In genomic region chr19:45748691-45749242, GRCm38 (mm10) we compare ENCODE assay signal across 8 mouse cellular contexts. TPM values are rescaled to one million over a fixed set of nuclear protein-coding genes. Genes with fewer than 3 reads are reported as not detected.
DNase-seq lines count a peak whose midpoint lies in the region; ATAC-seq and TF ChIP-seq lines count a peak whose summit lies in the region.

No protein-coding gene starts in this region.

- peak overlapping the region; percentile 0; the same call in 1 of the 2 replicates for H3K27ac ChIP-seq in heart, postnatal 0 days (ENCODE audit: low read depth)

- peak overlapping the region; percentile 75 for H3K4me3 ChIP-seq in heart, postnatal 0 days (ENCODE audit: low read depth, low read length)

- no peak for TF ChIP-seq CTCF in heart, postnatal 0 days (IDR thresholded peaks at IDR 0.05; ENCODE audit: low read depth)

- peak; percentile 24 to 27 for DNase-seq in cerebellum, postnatal 25 days
- no peak for DNase-seq in cerebellum, postnatal 4 days (ENCODE audit: low spot score in 2 of 2)
- peak; percentile 51 for DNase-seq in 3T3-L1 (ENCODE audit: low read depth, low spot score)
- peak; percentile 24 for DNase-seq in adipocyte (ENCODE audit: low spot score)
- no peak for DNase-seq in heart, postnatal 0 days (ENCODE audit: low spot score)
- DNase-seq in lung, postnatal 25 days (ENCODE audit: low spot score): peak; percentile 3
- DNase-seq in testis, postnatal 14 days (ENCODE audit: low spot score): peak; percentile 47
- no peak for DNase-seq in urinary bladder, postnatal 4 days (ENCODE audit: low spot score in 2 of 2)

- peaks cover 29% of the 10 kb centered on the region for H3K36me3 ChIP-seq in heart, postnatal 0 days (replicated peaks; ENCODE audit: control insufficient read depth, insufficient read depth, low read length)

- H3K4me2 ChIP-seq in heart, postnatal 0 days (ENCODE audit: low read depth, low read length): peak overlapping the region; percentile 99

- H3K27me3 ChIP-seq in heart, postnatal 0 days (ENCODE audit: control insufficient read depth, insufficient read depth, low read length): peaks cover 24% of the 10 kb centered on the region

- H3K9me3 ChIP-seq in heart, postnatal 0 days (replicated peaks; ENCODE audit: control insufficient read depth, low read length): no peaks in the 10 kb centered on the region

- TF ChIP-seq EP300 in heart, postnatal 0 days (IDR thresholded peaks at IDR 0.05; ENCODE audit: low read depth): no peak

- peak overlapping the region; percentile 74 for H3K9ac ChIP-seq in heart, postnatal 0 days (replicated peaks; ENCODE audit: low read depth, low read length)

- WGBS in heart, postnatal 0 days: 1% methylated on average over 28 of the region's 33 CpGs

- peak; percentile 32 for ATAC-seq in heart, postnatal 0 days (ENCODE audit: insufficient read depth, low read depth)

- H3K4me1 ChIP-seq in heart, postnatal 0 days (ENCODE audit: control insufficient read depth, insufficient read depth): peaks cover 15% of the 10 kb centered on the region

RNA-seq across cellular contexts. Expression of gene Npm3, which starts 0.6 kb away (rescaled TPM):
- total RNA-seq in heart, postnatal 0 days (2014; rRNA removed; ENCODE audit: low replicate concordance): 38.2 and 43.3 TPM in 2 replicates
- polyA plus RNA-seq in heart, postnatal 0 days (2015; fragmentation: Nextera tagmentation; extraction: Ambion mirVana): 7.6 TPM in 2 replicates

RNA-seq across cellular contexts. Expression of gene Fgf8, which starts 6.1 kb away (rescaled TPM):
- not detected in 2 replicates for total RNA-seq in heart, postnatal 0 days (2014; rRNA removed; ENCODE audit: low replicate concordance)
- not detected in 2 replicates for polyA plus RNA-seq in heart, postnatal 0 days (2015; fragmentation: Nextera tagmentation; extraction: Ambion mirVana)

RNA-seq across cellular contexts. Expression of gene Mgea5, which starts 34.9 kb away (rescaled TPM):
- 75.8 and 84.5 TPM in 2 replicates for total RNA-seq in heart, postnatal 0 days (2014; rRNA removed; ENCODE audit: low replicate concordance)
- polyA plus RNA-seq in heart, postnatal 0 days (2015; fragmentation: Nextera tagmentation; extraction: Ambion mirVana): 19.9 and 21.1 TPM in 2 replicates

Comparison
In these comparisons a context has a peak if more than half of its experiments do, and no peak if none do; other contexts are left out.
1. DNase-seq: peak in cerebellum, postnatal 25 days (2 of 2), 3T3-L1 (single experiment), adipocyte (single experiment), lung, postnatal 25 days (single experiment) and testis, postnatal 14 days (single experiment); none in cerebellum, postnatal 4 days (0 of 2), heart, postnatal 0 days (single experiment) and urinary bladder, postnatal 4 days (0 of 2).